Mouse (Mus musculus): ENCODE measurements around the gene Isoc2a.
A peak's percentile ranks its signal among the peaks of the same experiment; 100 is the strongest.

The Isoc2a gene

DNA sequence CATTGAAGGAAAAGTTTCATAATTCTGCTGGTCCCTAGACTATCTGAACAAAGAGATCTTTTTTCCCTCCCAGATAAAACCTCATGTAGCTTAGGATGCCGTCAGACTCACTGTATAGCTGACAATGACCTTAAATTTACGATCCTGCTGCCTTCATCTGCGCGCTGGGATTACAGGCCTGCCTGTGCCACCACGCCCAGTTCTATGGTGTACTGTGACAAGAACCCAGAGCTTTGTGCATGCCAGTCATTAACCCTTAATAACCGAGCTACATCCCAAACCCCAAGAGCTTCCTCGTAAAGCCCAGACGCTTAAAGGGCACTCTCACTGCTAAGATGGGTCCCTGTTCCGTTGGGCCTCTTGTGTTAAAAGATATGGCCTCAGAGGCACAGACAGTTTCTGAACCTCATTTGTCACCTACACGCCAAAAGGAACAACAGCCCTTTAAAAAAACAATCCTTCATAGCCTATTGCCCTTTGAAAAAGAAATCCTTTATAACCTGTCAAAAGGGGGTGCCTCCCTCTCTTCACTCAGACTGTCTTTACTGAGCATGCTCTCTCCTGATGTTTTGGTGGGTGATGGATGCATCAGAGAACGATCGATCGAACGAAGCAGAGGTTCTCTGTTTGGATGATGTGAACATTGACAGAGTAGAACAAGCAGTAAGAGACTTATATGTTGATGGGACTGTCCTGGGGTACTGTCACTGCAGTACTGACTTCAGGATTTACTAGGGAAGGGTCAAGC is 38.9 kb downstream of the Isoc2a start:
- DNase-seq (ENCODE audit: low read depth, low spot score): no peak

DNA sequence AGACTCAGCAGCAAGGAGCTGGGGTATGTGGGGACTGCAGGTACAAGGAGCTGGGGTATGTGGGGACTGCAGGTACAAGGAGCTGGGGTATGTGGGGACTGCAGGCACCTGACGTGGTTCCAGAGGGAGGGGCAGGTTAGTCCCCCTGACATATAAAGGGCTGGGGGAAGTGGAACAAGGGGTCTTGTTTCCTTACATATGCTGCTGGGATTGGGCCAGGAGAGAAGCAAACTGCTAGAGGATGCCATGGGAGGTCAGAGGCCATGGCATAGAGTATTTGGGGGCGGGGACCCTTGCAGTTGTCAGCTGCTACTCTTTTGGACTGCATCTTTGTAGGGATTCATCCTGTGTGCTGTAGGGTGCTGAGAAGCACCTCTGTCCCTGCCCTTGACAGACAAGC is 40.5 kb downstream of the Isoc2a start:
- no peak for DNase-seq (ENCODE audit: low read depth, low spot score)

DNA sequence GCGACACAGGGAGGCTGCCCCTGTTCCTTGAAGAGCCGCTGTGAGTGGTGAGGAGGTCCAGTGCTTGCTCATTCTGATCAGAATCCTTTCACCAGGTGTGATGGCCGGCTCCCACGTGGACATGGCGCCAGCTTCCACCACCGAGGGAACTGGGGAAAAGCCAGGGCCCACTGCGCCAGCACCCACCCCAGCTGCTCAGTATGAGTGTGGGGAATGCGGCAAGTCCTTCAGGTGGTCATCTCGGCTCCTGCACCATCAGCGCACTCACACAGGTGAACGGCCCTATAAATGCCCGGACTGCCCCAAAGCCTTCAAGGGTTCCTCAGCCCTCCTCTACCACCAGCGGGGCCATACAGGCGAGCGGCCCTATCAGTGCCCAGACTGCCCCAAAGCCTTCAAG is 41.7 kb downstream of the Isoc2a start:
- no peak for DNase-seq (ENCODE audit: low read depth, low spot score)

DNA sequence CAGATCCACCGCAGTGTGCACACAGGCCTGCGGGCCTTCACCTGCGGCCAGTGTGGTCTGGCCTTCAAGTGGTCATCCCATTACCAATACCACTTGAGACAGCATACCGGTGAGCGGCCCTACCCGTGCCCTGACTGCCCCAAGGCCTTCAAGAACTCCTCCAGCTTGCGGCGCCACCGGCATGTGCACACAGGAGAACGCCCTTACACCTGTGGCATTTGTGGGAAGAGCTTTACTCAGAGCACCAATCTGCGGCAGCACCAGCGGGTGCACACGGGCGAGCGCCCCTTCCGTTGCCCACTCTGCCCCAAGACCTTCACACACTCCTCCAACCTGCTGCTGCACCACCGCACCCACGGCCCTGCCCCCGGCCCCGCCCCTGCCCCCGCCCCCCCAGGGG is 42.1 kb downstream of the Isoc2a start:
- no peak for DNase-seq (ENCODE audit: low read depth, low spot score)

DNA sequence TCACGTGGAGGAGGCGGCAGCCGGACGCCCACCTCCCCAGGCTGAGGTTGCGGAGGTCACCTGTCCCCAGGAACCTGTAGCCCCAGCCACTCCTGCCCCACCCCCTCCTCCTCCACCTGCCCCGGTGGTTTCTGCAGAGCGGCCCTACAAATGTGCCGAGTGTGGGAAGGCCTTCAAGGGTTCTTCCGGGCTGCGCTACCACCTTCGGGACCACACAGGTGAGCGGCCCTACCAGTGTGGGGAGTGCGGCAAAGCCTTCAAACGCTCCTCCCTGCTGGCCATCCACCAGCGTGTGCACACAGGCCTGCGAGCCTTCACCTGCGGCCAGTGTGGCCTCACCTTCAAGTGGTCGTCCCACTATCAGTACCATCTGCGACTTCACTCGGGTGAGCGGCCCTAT is 43.0 kb downstream of the Isoc2a start:
- DNase-seq (ENCODE audit: low read depth, low spot score): no peak

DNA sequence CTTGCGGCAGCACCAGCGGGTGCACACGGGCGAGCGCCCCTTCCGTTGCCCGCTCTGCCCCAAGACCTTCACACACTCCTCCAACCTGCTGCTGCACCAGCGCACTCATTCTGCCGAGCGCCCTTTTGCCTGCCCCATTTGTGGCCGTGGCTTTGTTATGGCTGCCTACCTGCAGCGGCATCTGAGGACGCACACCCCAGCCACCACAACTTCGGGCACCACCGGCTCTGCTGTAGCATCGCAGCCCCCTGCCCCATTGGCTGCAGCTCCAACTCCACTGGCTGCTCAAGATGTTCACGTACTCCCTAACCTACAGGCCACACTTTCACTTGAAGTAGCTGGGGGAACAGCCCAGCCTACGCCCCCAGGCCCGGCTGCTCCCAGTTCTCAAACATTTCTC is 43.5 kb downstream of the Isoc2a start:
- DNase-seq (ENCODE audit: low read depth, low spot score): no peak

- no peak for DNase-seq (ENCODE audit: low read depth, low spot score)
Measured at GRCm38 (mm10) chr7:4920976-4921823, 44.2 kb downstream of the Isoc2a start.

GRCm38 (mm10) chr7:4921824-4922482 is 45.0 kb downstream of the Isoc2a start, which contains the start of gene Nat14:
Gene Nat14 (plus strand): TSS chr7:4922028.
- no peak for DNase-seq (ENCODE audit: low read depth, low spot score)

GRCm38 (mm10) chr7:4922508-4922907 is 45.6 kb downstream of the Isoc2a start:
- peak; percentile 73 for DNase-seq (ENCODE audit: low read depth, low spot score)

DNA sequence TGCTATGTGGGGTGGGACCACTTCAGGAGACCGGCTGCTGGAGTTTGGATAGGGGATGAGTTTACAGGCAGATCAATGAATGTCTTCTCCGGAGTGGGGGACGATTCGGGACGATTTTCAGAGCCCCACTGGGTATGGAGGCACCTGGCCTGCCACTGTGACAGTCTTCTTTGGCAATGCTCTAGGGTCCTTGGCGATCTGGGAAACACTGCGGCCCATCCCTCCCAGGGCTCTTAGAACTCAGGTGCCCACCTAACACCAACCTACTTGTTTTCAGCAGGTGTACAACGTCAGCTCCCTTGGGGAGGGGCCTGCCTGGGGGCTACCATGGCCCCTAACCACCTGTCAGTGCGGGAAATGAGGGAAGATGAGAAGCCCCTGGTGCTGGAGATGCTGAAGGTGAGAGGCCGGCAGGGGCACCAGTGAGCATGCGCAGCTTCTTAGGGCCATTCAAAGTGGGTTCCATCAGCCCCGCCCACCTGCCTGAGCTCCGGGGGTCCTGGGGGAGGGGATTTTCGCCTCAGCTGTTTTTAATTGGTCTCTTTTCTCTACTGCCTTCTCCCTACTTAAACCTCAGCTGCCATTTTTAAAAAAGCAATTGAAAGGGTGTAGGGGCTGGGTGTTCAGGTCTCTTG is 46.1 kb downstream of the Isoc2a start:
- peak; percentile 54 for DNase-seq (ENCODE audit: low read depth, low spot score)

- peak; percentile 39 for DNase-seq (ENCODE audit: low read depth, low spot score)
Measured at GRCm38 (mm10) chr7:4923586-4924364, 46.8 kb downstream of the Isoc2a start.

DNA sequence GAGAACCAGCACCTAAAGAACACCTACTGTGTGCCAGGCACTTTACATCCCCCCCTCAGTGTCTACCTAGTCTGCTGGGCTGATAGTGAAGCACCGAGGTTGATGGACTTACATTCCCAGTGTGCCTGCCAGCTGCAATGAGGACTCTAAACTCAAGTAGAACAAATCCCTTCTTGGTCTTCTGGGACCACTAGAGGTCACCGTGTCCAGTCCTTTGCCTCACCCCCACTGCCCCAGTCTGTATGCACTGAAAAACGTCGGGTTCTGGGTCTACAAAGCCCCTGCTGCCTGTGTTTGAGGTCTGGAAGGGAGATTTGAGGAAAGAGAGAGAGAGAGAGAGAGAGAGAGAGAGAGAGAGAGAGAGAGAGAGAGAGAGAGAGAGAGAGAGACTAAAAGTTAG is 47.5 kb downstream of the Isoc2a start:
- DNase-seq (ENCODE audit: low read depth, low spot score): no peak

DNA sequence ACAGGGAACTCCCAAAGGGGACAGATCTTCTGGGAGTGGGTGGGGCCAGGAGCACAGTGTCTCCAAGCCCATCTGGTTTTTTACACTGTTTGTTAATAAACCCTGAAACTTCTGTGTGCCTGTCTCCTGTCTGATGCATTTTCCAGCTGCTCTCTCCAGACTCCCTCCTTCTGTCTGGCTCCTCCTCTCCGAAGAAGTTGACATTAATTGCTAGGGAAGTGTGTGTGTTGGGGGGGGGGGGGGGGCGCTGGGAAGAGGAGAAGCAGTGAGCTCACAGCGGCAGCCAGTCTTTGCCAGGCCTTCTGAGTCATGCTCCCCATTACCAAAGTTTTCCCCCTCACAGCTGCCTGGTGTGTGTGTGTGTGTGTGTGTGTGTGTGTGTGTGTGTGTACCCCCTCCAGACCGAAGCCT is 47.9 kb downstream of the Isoc2a start:
- DNase-seq (ENCODE audit: low read depth, low spot score): no peak

- no peak for DNase-seq (ENCODE audit: low read depth, low spot score)
Measured at GRCm38 (mm10) chr7:4925441-4926381, 48.8 kb downstream of the Isoc2a start, which contains the start of gene Ssc5d. Gene Ssc5d (plus strand): TSS chr7:4925785.

DNA sequence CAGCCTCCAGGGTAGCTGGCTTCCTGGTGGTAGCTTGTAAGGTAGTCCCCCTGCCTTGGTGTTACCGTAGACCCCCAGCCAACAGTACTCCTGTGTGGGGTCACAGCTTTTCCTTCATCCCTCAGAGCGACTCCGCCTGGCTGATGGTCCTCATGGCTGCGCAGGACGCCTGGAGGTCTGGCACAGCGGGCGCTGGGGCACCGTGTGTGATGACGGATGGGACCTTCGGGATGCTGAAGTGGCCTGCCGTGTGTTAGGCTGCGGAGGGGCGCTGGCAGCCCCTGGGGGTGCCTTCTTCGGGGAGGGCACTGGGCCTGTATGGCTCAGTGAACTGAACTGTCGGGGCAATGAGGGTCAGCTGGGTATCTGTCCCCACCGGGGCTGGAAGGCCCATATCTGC is 49.9 kb downstream of the Isoc2a start:
- no peak for DNase-seq (ENCODE audit: low read depth, low spot score)

DNA sequence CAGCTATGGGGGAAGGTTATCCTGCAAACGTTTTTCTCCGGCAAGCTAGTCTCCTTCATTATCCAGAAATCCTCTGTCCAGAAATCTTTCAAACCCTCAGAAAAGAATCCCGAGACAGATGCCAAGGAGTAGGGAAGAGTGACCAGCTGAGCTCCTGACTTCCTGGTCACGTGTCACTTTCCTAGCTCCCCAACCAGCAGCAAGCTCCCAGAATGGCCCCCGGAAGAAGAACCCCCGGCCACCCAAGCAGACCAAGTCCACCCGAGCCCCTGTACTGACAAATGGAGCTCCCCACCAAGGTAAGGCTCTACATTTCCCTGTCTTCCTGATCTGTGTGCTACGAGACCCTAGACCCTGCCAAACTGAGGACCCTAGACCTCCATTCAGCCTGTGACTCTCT is 50.8 kb downstream of the Isoc2a start:
- no peak for DNase-seq (ENCODE audit: low read depth, low spot score)

DNA sequence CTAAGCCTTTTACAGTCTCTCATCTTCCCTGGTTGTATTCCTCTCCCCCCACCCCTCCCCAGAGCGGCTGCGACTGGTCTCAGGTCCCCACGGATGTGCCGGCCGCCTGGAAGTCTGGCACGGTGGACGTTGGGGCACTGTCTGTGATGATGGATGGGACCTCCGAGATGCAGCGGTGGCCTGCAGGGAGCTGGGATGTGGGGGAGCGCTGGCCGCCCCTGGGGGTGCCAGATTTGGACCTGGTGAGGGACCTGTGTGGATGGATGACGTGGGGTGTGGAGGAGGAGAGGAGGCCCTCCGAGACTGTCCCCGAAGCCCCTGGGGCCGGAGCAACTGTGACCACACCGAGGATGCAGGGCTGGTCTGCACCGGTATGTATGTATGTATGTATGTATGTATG is 51.4 kb downstream of the Isoc2a start:
- DNase-seq (ENCODE audit: low read depth, low spot score): no peak

GRCm38 (mm10) chr7:4933103-4933502 is 56.1 kb downstream of the Isoc2a start:
- DNase-seq (ENCODE audit: low read depth, low spot score): no peak

GRCm38 (mm10) chr7:4934160-4934914 is 57.4 kb downstream of the Isoc2a start:
- DNase-seq (ENCODE audit: low read depth, low spot score): no peak

All from CD4-positive, CD25-positive, alpha-beta regulatory T cell, adult 2 months (primary cell).